Mouse (Mus musculus) embryonic facial prominence, embryonic 12.5 days (tissue): Measurements from ENCODE around the gene Spem1. TPM values are rescaled to one million over a fixed set of nuclear protein-coding genes. Genes with fewer than 3 reads are reported as not detected.

Source experiments
- ATAC-seq: fragments of 200-750 bp; cut with Nextera tagmentation; 2 replicates; pipeline ENCODE4 v1.8.0; 2017; ENCODE audit not compliant: insufficient number of reproducible peaks, insufficient read depth, low FRiP score, low TSS enrichment
- H3K27ac ChIP-seq: fragments of 300-500 bp; sonication (generic); 2 replicates; pipeline ENCODE4 v1.5.1; 2016; ENCODE audit warnings: mild to moderate bottlenecking
- H3K27me3 ChIP-seq: fragments of 300-500 bp; sonication (generic); 2 replicates; pipeline ENCODE4 v1.6.1; 2016; ENCODE audit warnings: mild to moderate bottlenecking, moderate library complexity
- H3K36me3 ChIP-seq: fragments of 300-500 bp; sonication (generic); 2 replicates; pipeline ENCODE4 v1.6.1; 2016; ENCODE audit warnings: mild to moderate bottlenecking
- H3K4me1 ChIP-seq: fragments of 300-500 bp; sonication (generic); 2 replicates; pipeline ENCODE4 v1.6.1; 2016
- H3K4me2 ChIP-seq: fragments of 300-500 bp; sonication (generic); replicated peaks from 2 replicates; pipeline ENCODE4 v1.6.1; 2016; ENCODE audit warnings: mild to moderate bottlenecking, moderate library complexity
- H3K4me3 ChIP-seq: fragments of 300-500 bp; sonication (generic); 2 replicates; pipeline ENCODE4 v1.5.1; 2016; ENCODE audit warnings: mild to moderate bottlenecking
- H3K9ac ChIP-seq: fragments of 300-500 bp; sonication (generic); 2 replicates; pipeline ENCODE4 v1.6.1; 2016; ENCODE audit warnings: mild to moderate bottlenecking, moderate library complexity
- H3K9me3 ChIP-seq: fragments of 300-500 bp; sonication (generic); 2 replicates; pipeline ENCODE4 v1.6.1; 2016; ENCODE audit warnings: mild to moderate bottlenecking, moderate library complexity
- WGBS: fragments of 180-500 bp; shearing (Covaris S2); methylation state at CpG from one replicate; pipeline ENCODE4 v1.1.7; 2016; 5-methylcytosine and 5-hydroxymethylcytosine counted together
- polyA plus RNA-seq: library from polyadenylated mRNA; unstranded; fragments of >200 nt; fragmentation: Nextera tagmentation; extraction: Ambion mirVana; gene quantifications from 2 replicates; pipeline ENCODE4 v1.2.1, GENCODE M21; 2016

Spem1 gene
- polyA plus RNA-seq, 1 experiment from 2014 or later = 0.58 TPM

GRCm38 (mm10) chr11:69795983-69796435 is 26.0 kb downstream of the Spem1 start:
- no peak for ATAC-seq
- Histone ChIP-seq H3K4me2 (peak overlapping the region; percentile 87), H3K9me3 (no peaks in the 10 kb centered on the region), H3K4me3 (peak overlapping the region; percentile 43), H3K36me3 (no peaks in the 10 kb centered on the region), H3K27ac (no peak overlapping the region), H3K27me3 (peaks cover 41% of the 10 kb centered on the region), H3K4me1 (peaks cover 19% of the 10 kb centered on the region), H3K9ac (peak overlapping the region; percentile 48)
- 3% methylated on average over 13 of the region's 13 CpGs for WGBS

- Histone ChIP-seq H3K9ac (peak within 1 kb of the TSS; percentile 48), H3K4me1 (peaks cover 16% of the 10 kb centered on the region), H3K27me3 (peaks cover 41% of the 10 kb centered on the region), H3K36me3 (no peaks in the 10 kb centered on the region), H3K27ac (peak within 1 kb of the TSS; percentile 38; the same call in 1 of the 2 replicates), H3K4me2 (peak within 1 kb of the TSS; percentile 87), H3K4me3 (peak within 1 kb of the TSS; percentile 43), H3K9me3 (no peaks in the 10 kb centered on the region)
- WGBS = 2% methylated on average over 52 of the region's 52 CpGs
- peak; percentile 92 for ATAC-seq
These were observed 26.6 kb downstream of the Spem1 start, which contains the start of gene Chrnb1 for GRCm38 (mm10) chr11:69795168-69795982. Chrnb1 (minus strand) TSS chr11:69795943.

GRCm38 (mm10) chr11:69793429-69793828 is 28.6 kb downstream of the Spem1 start:
- H3K4me2 ChIP-seq = no peak overlapping the region
- H3K9me3 ChIP-seq = no peaks in the 10 kb centered on the region
- H3K27ac ChIP-seq = no peak overlapping the region
- no peak for ATAC-seq
- 0 out of 2 replicates have a peak, but pooled peaks cover 5% of the 10 kb centered on the region for H3K4me1 ChIP-seq
- H3K27me3 ChIP-seq = peaks cover 36% of the 10 kb centered on the region
- WGBS = 57% methylated on average over 5 of the region's 5 CpGs
- no peak overlapping the region for H3K9ac ChIP-seq
- H3K4me3 ChIP-seq = no peak overlapping the region
- H3K36me3 ChIP-seq = no peaks in the 10 kb centered on the region

- WGBS = 72% methylated on average over 5 of the region's 5 CpGs
- ATAC-seq = no peak
- H3K4me2 ChIP-seq = no peak overlapping the region
- peaks cover 16% of the 10 kb centered on the region for H3K27me3 ChIP-seq
- H3K4me3 ChIP-seq = no peak overlapping the region
- 0 out of 2 replicates have a peak, but pooled peaks cover 5% of the 10 kb centered on the region for H3K4me1 ChIP-seq
- H3K9ac ChIP-seq = no peak overlapping the region
- no peaks in the 10 kb centered on the region for H3K9me3 ChIP-seq
- no peaks in the 10 kb centered on the region for H3K36me3 ChIP-seq
- H3K27ac ChIP-seq = no peak overlapping the region
These were observed 30.6 kb downstream of the Spem1 start for GRCm38 (mm10) chr11:69791420-69791819.

GRCm38 (mm10) chr11:69789431-69789830 is 32.5 kb downstream of the Spem1 start:
- no peaks in the 10 kb centered on the region for H3K36me3 ChIP-seq
- H3K9me3 ChIP-seq = no peaks in the 10 kb centered on the region
- WGBS = 47% methylated on average over 5 of the region's 5 CpGs
- H3K4me3 ChIP-seq = no peak overlapping the region
- no peak overlapping the region for H3K27ac ChIP-seq
- peaks cover 8% of the 10 kb centered on the region for H3K27me3 ChIP-seq
- H3K4me2 ChIP-seq = no peak overlapping the region
- no peak overlapping the region for H3K9ac ChIP-seq
- no peak for ATAC-seq
- no peaks in the 10 kb centered on the region for H3K4me1 ChIP-seq

- 90% methylated on average over 5 of the region's 5 CpGs for WGBS
- no peaks in the 10 kb centered on the region for H3K9me3 ChIP-seq
- H3K4me1 ChIP-seq = no peaks in the 10 kb centered on the region
- no peak overlapping the region for H3K4me3 ChIP-seq
- H3K27ac ChIP-seq = no peak overlapping the region
- no peak for ATAC-seq
- H3K4me2 ChIP-seq = no peak overlapping the region
- H3K9ac ChIP-seq = no peak overlapping the region
- H3K27me3 ChIP-seq = no peaks in the 10 kb centered on the region
- no peaks in the 10 kb centered on the region for H3K36me3 ChIP-seq
These were observed 34.7 kb downstream of the Spem1 start for GRCm38 (mm10) chr11:69787306-69787705.

GRCm38 (mm10) chr11:69784793-69785272 is 37.1 kb downstream of the Spem1 start:
- no peaks in the 10 kb centered on the region for H3K9me3 ChIP-seq
- H3K36me3 ChIP-seq = no peaks in the 10 kb centered on the region
- peaks cover 6% of the 10 kb centered on the region; the same call in 1 of the 2 replicates for H3K27me3 ChIP-seq
- no peak for ATAC-seq
- 44% methylated on average over 15 of the region's 15 CpGs for WGBS
- peak overlapping the region; percentile 6; the same call in 1 of the 2 replicates for H3K4me2 ChIP-seq
- H3K27ac ChIP-seq = no peak overlapping the region
- no peak overlapping the region for H3K4me3 ChIP-seq
- H3K4me1 ChIP-seq = no peaks in the 10 kb centered on the region
- no peak overlapping the region for H3K9ac ChIP-seq

- H3K27ac ChIP-seq = no peak overlapping the region
- H3K27me3 ChIP-seq = peaks cover 33% of the 10 kb centered on the region
- H3K4me2 ChIP-seq = no peak overlapping the region
- H3K4me3 ChIP-seq = no peak overlapping the region
- peaks cover 2% of the 10 kb centered on the region for H3K36me3 ChIP-seq
- WGBS = 30% methylated on average over 4 of the region's 4 CpGs
- H3K9me3 ChIP-seq = no peaks in the 10 kb centered on the region
- H3K9ac ChIP-seq = no peak overlapping the region
- peaks cover 12% of the 10 kb centered on the region for H3K4me1 ChIP-seq
- no peak for ATAC-seq
These were observed 40.2 kb downstream of the Spem1 start for GRCm38 (mm10) chr11:69781828-69782227.

- WGBS = 40% methylated on average over 7 of the region's 7 CpGs
- H3K9ac ChIP-seq = no peak overlapping the region
- H3K9me3 ChIP-seq = no peaks in the 10 kb centered on the region
- H3K36me3 ChIP-seq = peaks cover 13% of the 10 kb centered on the region
- H3K27me3 ChIP-seq = peaks cover 45% of the 10 kb centered on the region
- 0 out of 2 replicates have a peak overlapping the region, but pooled peaks have one; percentile 5 for H3K4me2 ChIP-seq
- peaks cover 12% of the 10 kb centered on the region for H3K4me1 ChIP-seq
- H3K4me3 ChIP-seq = no peak overlapping the region
- ATAC-seq = no peak
- no peak overlapping the region for H3K27ac ChIP-seq
These were observed 43.0 kb downstream of the Spem1 start for GRCm38 (mm10) chr11:69778985-69779384.

GRCm38 (mm10) chr11:69778258-69778982 is 43.6 kb downstream of the Spem1 start:
- Histone ChIP-seq H3K4me1 (peaks cover 12% of the 10 kb centered on the region), H3K4me3 (no peak overlapping the region), H3K9me3 (no peaks in the 10 kb centered on the region), H3K4me2 (no peak overlapping the region), H3K36me3 (peaks cover 13% of the 10 kb centered on the region), H3K9ac (no peak overlapping the region), H3K27ac (no peak overlapping the region), H3K27me3 (peaks cover 45% of the 10 kb centered on the region)
- 65% methylated on average over 23 of the region's 23 CpGs for WGBS
- peak; percentile 12; the same call in 1 of the 2 replicates for ATAC-seq

- no peaks in the 10 kb centered on the region for H3K9me3 ChIP-seq
- no peak overlapping the region for H3K4me3 ChIP-seq
- peaks cover 45% of the 10 kb centered on the region for H3K27me3 ChIP-seq
- no peak overlapping the region for H3K27ac ChIP-seq
- H3K4me1 ChIP-seq = peaks cover 12% of the 10 kb centered on the region
- H3K9ac ChIP-seq = no peak overlapping the region
- H3K36me3 ChIP-seq = peaks cover 13% of the 10 kb centered on the region
- ATAC-seq = no peak
- WGBS = 60% methylated on average over 26 of the region's 26 CpGs
- no peak overlapping the region for H3K4me2 ChIP-seq
These were observed 44.3 kb downstream of the Spem1 start for GRCm38 (mm10) chr11:69777504-69778257.
